Mouse (Mus musculus): Measurements from ENCODE around the gene Ccdc50. TPM values are rescaled to one million over a fixed set of nuclear protein-coding genes. Genes with fewer than 3 reads are reported as not detected.

Ccdc50 gene
- polyA plus RNA-seq, 1 experiment: 71.2 TPM

DNA sequence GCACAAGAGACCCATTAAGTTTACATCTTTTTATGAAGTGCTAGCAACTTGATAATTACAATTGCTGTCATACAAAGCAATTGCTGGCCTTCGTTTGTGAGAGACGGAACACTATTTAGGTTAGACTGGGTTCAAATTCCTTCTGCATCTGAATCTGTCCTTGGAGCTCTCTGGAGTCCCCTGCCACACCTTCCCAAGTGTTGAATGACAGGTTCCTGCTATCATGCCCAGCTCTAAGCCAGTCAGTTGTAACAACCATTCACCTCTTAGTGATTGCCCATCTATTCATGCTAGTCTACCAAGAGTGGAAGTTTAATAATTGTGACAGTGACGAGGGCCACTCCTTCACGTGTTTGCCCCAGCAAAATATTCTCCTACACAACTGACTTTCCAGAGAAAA is 6.5 kb upstream of the Ccdc50 start:
- no peak for TF ChIP-seq POLR2A (IDR thresholded peaks at IDR 0.05; ENCODE audit: insufficient read depth, low read length)
- no peak for TF ChIP-seq EP300 (IDR thresholded peaks at IDR 0.05; ENCODE audit: insufficient read depth, low read depth, low read length)
- no peak for TF ChIP-seq CTCF (IDR thresholded peaks at IDR 0.05; ENCODE audit: low read depth, low read length)
- H3K36me3 ChIP-seq (ENCODE audit: control insufficient read depth, insufficient read depth, low read length, poor library complexity, severe bottlenecking): no peaks in the 10 kb centered on the region

DNA sequence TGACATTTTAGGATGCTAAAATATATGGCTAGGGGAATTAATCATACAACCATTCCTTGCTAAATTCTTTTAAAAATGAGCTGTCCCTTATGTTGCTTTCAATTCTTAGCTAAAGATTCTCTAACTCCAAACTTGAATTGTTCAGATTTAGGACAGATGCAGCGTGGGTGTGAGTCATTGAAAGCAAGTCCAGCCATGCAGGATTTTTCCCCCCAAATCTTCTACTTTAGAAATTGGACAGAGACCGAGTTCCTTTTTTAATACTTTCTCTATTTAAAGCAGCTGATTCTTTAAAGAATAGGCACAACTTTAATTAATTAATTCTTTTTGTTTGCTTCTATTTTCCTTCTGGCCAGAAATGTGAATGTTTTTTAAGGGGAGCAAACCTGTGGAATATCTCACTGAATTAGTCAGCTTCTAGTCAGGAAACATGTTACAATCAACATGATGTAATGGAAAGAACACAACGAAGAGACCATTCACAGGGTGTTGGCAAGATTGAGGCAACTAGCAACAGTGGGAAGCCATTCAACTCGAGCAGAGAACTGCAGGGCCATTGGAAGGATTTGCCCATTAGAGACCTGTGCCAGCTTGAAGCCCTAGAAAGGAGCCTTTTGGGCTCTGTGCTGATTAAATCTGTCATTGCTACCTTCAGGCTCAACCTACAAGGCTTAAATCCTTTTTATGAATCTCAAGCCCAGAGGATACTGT is 3.6 kb upstream of the Ccdc50 start:
- TF ChIP-seq CTCF (IDR thresholded peaks at IDR 0.05; ENCODE audit: low read depth, low read length) (no peak), POLR2A (IDR thresholded peaks at IDR 0.05; ENCODE audit: insufficient read depth, low read length) (no peak), EP300 (IDR thresholded peaks at IDR 0.05; ENCODE audit: insufficient read depth, low read depth, low read length) (no peak)
- H3K27me3 ChIP-seq (ENCODE audit: control insufficient read depth, insufficient read depth, low read length, poor library complexity, severe bottlenecking): peaks cover 2% of the 10 kb centered on the region; the same call in 1 of the 2 replicates
- no peaks in the 10 kb centered on the region for H3K9me3 ChIP-seq (replicated peaks; ENCODE audit: control insufficient read depth, insufficient read depth, low read length, poor library complexity, severe bottlenecking)
- no peak overlapping the region for H3K27ac ChIP-seq (ENCODE audit: insufficient read depth, low read length)
- H3K9ac ChIP-seq (ENCODE audit: low read depth, poor library complexity, severe bottlenecking): no peak overlapping the region
- H3K4me1 ChIP-seq (ENCODE audit: control insufficient read depth, insufficient read depth, low read length): no peaks in the 10 kb centered on the region
- H3K36me3 ChIP-seq (ENCODE audit: control insufficient read depth, insufficient read depth, low read length, poor library complexity, severe bottlenecking): no peaks in the 10 kb centered on the region
- no peak overlapping the region for H3K4me3 ChIP-seq (ENCODE audit: low read depth, low read length)

More for the DNA sequence above, 6.5 kb upstream of the Ccdc50 start:
- no peak overlapping the region for H3K27ac ChIP-seq (ENCODE audit: insufficient read depth, low read length)
- H3K9me3 ChIP-seq (replicated peaks; ENCODE audit: control insufficient read depth, insufficient read depth, low read length, poor library complexity, severe bottlenecking): no peaks in the 10 kb centered on the region
- no peak overlapping the region for H3K9ac ChIP-seq (ENCODE audit: low read depth, poor library complexity, severe bottlenecking)
- H3K4me1 ChIP-seq (ENCODE audit: control insufficient read depth, insufficient read depth, low read length): no peaks in the 10 kb centered on the region
- peaks cover 2% of the 10 kb centered on the region; the same call in 1 of the 2 replicates for H3K27me3 ChIP-seq (ENCODE audit: control insufficient read depth, insufficient read depth, low read length, poor library complexity, severe bottlenecking)
- H3K4me3 ChIP-seq (ENCODE audit: low read depth, low read length): no peak overlapping the region

DNA sequence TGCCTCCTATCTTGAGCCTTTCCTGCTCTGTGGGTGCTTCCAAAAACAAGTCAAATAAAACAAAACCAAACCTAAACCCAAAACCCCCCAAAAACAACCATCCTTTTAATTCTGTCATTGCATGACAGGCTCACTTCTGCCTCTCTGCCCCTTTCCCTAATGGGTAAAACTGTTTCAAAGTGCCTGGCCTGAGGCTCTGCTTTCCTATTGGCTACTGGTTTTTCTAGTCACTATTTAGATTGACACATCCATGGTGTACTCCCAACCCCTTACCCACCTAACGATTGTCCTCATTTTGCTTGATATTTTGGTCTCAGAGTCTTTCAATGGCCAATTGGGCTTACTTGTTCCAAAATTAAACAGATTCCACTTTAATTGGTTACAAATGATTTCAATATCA is 3.0 kb upstream of the Ccdc50 start:
- no peak overlapping the region for H3K27ac ChIP-seq (ENCODE audit: insufficient read depth, low read length)
- no peak overlapping the region for H3K4me3 ChIP-seq (ENCODE audit: low read depth, low read length)
- H3K4me1 ChIP-seq (ENCODE audit: control insufficient read depth, insufficient read depth, low read length): no peaks in the 10 kb centered on the region
- peaks cover 2% of the 10 kb centered on the region; the same call in 1 of the 2 replicates for H3K27me3 ChIP-seq (ENCODE audit: control insufficient read depth, insufficient read depth, low read length, poor library complexity, severe bottlenecking)
- H3K36me3 ChIP-seq (ENCODE audit: control insufficient read depth, insufficient read depth, low read length, poor library complexity, severe bottlenecking): no peaks in the 10 kb centered on the region
- no peak for TF ChIP-seq POLR2A (IDR thresholded peaks at IDR 0.05; ENCODE audit: insufficient read depth, low read length)
- TF ChIP-seq EP300 (IDR thresholded peaks at IDR 0.05; ENCODE audit: insufficient read depth, low read depth, low read length): no peak
- TF ChIP-seq CTCF (IDR thresholded peaks at IDR 0.05; ENCODE audit: low read depth, low read length): no peak
- no peaks in the 10 kb centered on the region for H3K9me3 ChIP-seq (replicated peaks; ENCODE audit: control insufficient read depth, insufficient read depth, low read length, poor library complexity, severe bottlenecking)
- no peak overlapping the region for H3K9ac ChIP-seq (ENCODE audit: low read depth, poor library complexity, severe bottlenecking)

DNA sequence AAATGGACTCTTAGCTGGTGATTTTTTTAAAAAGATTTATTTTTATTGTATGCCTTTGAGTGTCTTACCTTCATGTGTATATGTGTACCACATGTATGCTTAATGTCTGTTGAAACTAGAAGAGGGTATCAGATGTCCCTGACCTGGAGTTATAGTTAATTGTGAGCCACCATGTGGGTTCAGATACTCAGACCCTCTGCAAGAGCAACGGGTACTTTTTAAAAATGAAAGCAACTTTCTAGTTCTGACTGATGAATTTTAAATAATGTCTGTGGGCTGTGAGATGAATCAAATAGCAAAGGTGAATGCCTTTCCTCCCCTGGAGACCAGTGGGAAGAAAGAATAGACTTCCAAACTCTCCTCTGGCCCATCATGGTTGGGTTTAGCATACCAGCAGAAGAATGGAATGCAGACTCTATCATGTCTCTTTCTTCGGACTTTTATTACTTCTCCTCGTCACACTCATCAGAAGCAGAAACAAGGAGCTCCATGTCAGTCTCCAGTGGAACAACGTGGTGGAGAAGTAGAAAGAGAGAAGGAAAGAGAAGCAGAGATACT is 1.7 kb upstream of the Ccdc50 start:
- TF ChIP-seq POLR2A (IDR thresholded peaks at IDR 0.05; ENCODE audit: insufficient read depth, low read length) (no peak), CTCF (IDR thresholded peaks at IDR 0.05; ENCODE audit: low read depth, low read length) (no peak), EP300 (IDR thresholded peaks at IDR 0.05; ENCODE audit: insufficient read depth, low read depth, low read length) (no peak)
- no peaks in the 10 kb centered on the region for H3K4me1 ChIP-seq (ENCODE audit: control insufficient read depth, insufficient read depth, low read length)

DNA sequence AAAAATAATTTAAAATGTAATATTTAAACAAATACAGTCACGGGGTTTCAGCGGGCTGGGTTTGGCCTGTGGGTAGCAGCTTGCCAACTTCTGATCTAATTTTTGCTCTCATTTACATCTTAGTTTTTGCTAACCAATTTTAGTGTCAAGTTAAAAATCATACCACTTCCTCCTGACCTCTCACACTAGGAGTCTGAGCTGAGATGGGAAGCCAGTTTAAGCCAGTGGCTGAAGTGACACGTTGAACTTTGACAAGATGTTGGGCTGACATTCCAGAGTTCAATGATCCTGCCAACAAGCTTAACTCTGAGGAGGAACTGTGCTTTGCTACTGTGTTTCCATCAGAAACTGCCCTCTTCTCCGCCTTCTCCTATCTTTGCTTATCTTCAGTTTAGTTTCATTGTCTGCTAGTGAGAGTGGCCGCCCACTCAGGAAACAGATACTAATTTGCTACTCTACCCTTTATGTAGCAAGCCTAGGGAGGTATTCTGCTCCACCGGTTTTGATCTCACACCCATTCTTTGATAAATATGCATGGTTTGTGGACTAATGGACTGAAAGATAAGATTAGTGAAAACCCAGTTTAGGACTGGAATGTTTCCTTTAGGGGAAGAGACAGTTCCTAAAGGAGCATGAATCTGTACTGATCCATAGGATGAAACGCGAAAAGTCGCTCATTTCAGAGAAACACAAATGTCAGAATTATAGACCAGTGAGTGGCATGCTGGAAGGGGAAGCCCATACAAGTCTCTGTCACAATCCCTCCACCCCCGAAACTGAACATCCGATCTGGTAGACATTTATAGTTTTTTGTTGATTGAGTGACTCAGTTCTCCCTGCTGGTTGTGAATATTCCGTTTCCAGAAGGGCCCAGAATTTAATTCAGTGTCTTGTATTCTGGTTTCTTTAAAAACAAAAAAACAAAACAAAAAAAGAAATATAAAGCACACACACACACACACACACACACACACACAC is 746 bp upstream of the Ccdc50 start:
- Histone ChIP-seq H3K27ac (ENCODE audit: insufficient read depth, low read length) (no peak overlapping the region), H3K9me3 (replicated peaks; ENCODE audit: control insufficient read depth, insufficient read depth, low read length, poor library complexity, severe bottlenecking) (no peaks in the 10 kb centered on the region), H3K4me1 (ENCODE audit: control insufficient read depth, insufficient read depth, low read length) (no peaks in the 10 kb centered on the region), H3K27me3 (ENCODE audit: control insufficient read depth, insufficient read depth, low read length, poor library complexity, severe bottlenecking) (peaks cover 2% of the 10 kb centered on the region; the same call in 1 of the 2 replicates), H3K4me3 (ENCODE audit: low read depth, low read length) (no peak overlapping the region), H3K36me3 (ENCODE audit: control insufficient read depth, insufficient read depth, low read length, poor library complexity, severe bottlenecking) (no peaks in the 10 kb centered on the region), H3K9ac (ENCODE audit: low read depth, poor library complexity, severe bottlenecking) (peak overlapping the region; percentile 98)
- no peak for TF ChIP-seq EP300 (IDR thresholded peaks at IDR 0.05; ENCODE audit: insufficient read depth, low read depth, low read length)
- no peak for TF ChIP-seq CTCF (IDR thresholded peaks at IDR 0.05; ENCODE audit: low read depth, low read length)
- no peak for TF ChIP-seq POLR2A (IDR thresholded peaks at IDR 0.05; ENCODE audit: insufficient read depth, low read length)

More for the DNA sequence above, 1.7 kb upstream of the Ccdc50 start:
- H3K36me3 ChIP-seq (ENCODE audit: control insufficient read depth, insufficient read depth, low read length, poor library complexity, severe bottlenecking): no peaks in the 10 kb centered on the region
- H3K9ac ChIP-seq (ENCODE audit: low read depth, poor library complexity, severe bottlenecking): no peak overlapping the region
- H3K4me3 ChIP-seq (ENCODE audit: low read depth, low read length): no peak overlapping the region
- H3K27ac ChIP-seq (ENCODE audit: insufficient read depth, low read length): no peak overlapping the region
- H3K27me3 ChIP-seq (ENCODE audit: control insufficient read depth, insufficient read depth, low read length, poor library complexity, severe bottlenecking): peaks cover 2% of the 10 kb centered on the region; the same call in 1 of the 2 replicates
- H3K9me3 ChIP-seq (replicated peaks; ENCODE audit: control insufficient read depth, insufficient read depth, low read length, poor library complexity, severe bottlenecking): no peaks in the 10 kb centered on the region
